10 mouse cellular contexts compared by ENCODE assay signal in the genomic region with DNA sequence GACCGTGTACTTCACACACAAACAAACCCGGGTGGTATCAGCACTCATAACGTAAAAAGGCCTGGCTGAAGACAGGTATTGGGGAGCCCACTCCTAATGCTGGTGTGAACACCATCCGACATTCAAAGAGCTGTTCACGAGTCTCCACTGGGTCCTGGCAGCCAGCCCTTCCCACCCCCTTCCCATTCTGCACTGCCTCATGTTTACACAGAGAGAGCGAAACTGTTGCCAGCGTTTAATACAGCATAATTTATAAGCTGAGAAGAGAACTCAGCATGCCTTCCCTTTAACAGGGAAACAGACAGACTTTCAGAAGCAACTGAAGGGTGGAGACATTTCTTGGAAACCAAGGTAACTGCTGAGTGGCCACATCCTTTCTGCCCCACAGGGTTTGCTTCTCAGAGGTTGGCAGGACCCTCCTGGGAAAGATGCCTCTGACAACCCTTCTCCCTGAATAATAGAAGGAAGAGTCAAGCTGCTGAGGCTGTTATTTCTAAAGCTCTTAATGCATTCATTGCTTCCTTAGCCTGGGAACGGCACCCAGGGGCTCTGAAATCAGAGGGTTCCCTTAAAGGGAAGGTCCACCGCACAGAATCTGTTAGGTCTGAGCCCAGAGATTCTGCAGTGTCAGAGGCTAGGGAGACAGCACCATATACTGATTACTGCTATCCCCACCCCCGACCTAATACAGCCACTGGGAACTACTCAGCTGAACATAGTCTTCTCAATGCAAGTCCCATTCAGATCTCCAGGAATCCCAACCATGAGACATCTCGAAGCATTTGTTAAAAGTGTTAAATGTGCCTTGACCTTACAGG.
DNase-seq lines count a peak whose midpoint lies in the region; ATAC-seq lines count a peak whose summit lies in the region.
"Had no signal": no experiment of that assay in that cellular context is flagged by ENCODE, and none has a peak within 500 bp of the region (broad histone marks: within the 10 kb centered on the region; RNA-seq: fewer than 3 reads in every experiment).

No protein-coding gene starts in this region.

- no peak for ATAC-seq in neural tube, embryonic 11.5 days (ENCODE audit: insufficient read depth, low FRiP score, low TSS enrichment)
- peak; percentile 92 for ATAC-seq in lung, embryonic 15.5 days (ENCODE audit: borderline replicate concordance, extremely low read depth, low FRiP score, low TSS enrichment)
- peak; percentile 47; the same call in 1 of the 2 replicates for ATAC-seq in stomach, embryonic 15.5 days (ENCODE audit: insufficient read depth, low FRiP score, low read depth)

- no peak overlapping the region for H3K4me3 ChIP-seq in neural tube, embryonic 11.5 days (ENCODE audit: low read depth, low read length)
- H3K4me3 ChIP-seq in lung, embryonic 15.5 days, result no peak overlapping the region
- H3K4me3 ChIP-seq in stomach, embryonic 15.5 days (replicated peaks), result no peak overlapping the region

- H3K9me3 ChIP-seq in neural tube, embryonic 11.5 days (ENCODE audit: control insufficient read depth, low read length), result no peaks in the 10 kb centered on the region
- no peaks in the 10 kb centered on the region for H3K9me3 ChIP-seq in lung, embryonic 15.5 days
- H3K9me3 ChIP-seq in stomach, embryonic 15.5 days, result no peaks in the 10 kb centered on the region

- H3K27ac ChIP-seq in neural tube, embryonic 11.5 days (ENCODE audit: low read depth, low read length), result no peak overlapping the region
- peak overlapping the region; percentile 60 for H3K27ac ChIP-seq in lung, embryonic 15.5 days
- peak overlapping the region; percentile 57 for H3K27ac ChIP-seq in stomach, embryonic 15.5 days
- H3K27ac ChIP-seq: macrophage had no signal

- peak; percentile 6 for DNase-seq in cerebellum, adult 11 months
- no peak for DNase-seq in cerebellum, adult 8-10 months
- DNase-seq in neural tube, embryonic 11.5 days (ENCODE audit: low spot score), result peak; percentile 16
- no peak for DNase-seq in neural tube, embryonic 10.5 days (ENCODE audit: extremely low spot score, low spot score)
- DNase-seq in adrenal gland, postnatal 4 days (ENCODE audit: low spot score in 2 of 2), result no peak
- no peak for DNase-seq in heart, postnatal 25 days (ENCODE audit: low spot score)
- DNase-seq: heart, postnatal 10 days had no signal

- H3K36me3 ChIP-seq in neural tube, embryonic 11.5 days (ENCODE audit: control insufficient read depth, insufficient read depth, low read length), result no peaks in the 10 kb centered on the region
- no peaks in the 10 kb centered on the region for H3K36me3 ChIP-seq in lung, embryonic 15.5 days
- no peaks in the 10 kb centered on the region for H3K36me3 ChIP-seq in stomach, embryonic 15.5 days

- no peaks in the 10 kb centered on the region; the same call in 1 of the 2 replicates for H3K4me1 ChIP-seq in neural tube, embryonic 11.5 days (ENCODE audit: control insufficient read depth, insufficient read depth, low read length)
- peaks cover 11% of the 10 kb centered on the region for H3K4me1 ChIP-seq in lung, embryonic 15.5 days
- peaks cover 8% of the 10 kb centered on the region; the same call in 1 of the 2 replicates for H3K4me1 ChIP-seq in stomach, embryonic 15.5 days

- intact Hi-C loops in heart, postnatal 25 days (cut with DNase I), result no loop called here

- no peak overlapping the region for H3K4me2 ChIP-seq in neural tube, embryonic 11.5 days (ENCODE audit: low read depth)
- peak overlapping the region; percentile 22; the same call in 1 of the 2 replicates for H3K4me2 ChIP-seq in lung, embryonic 15.5 days
- H3K4me2 ChIP-seq in stomach, embryonic 15.5 days, result no peak overlapping the region

- WGBS in neural tube, embryonic 11.5 days, result 65% methylated on average over 11 of the region's 11 CpGs
- 30% methylated on average over 11 of the region's 11 CpGs for WGBS in lung, embryonic 15.5 days
- 41% methylated on average over 11 of the region's 11 CpGs for WGBS in stomach, embryonic 15.5 days

- no peak overlapping the region for H3K9ac ChIP-seq in neural tube, embryonic 11.5 days (ENCODE audit: low read length)
- no peak overlapping the region; the same call in 1 of the 2 replicates for H3K9ac ChIP-seq in lung, embryonic 15.5 days
- no peak overlapping the region for H3K9ac ChIP-seq in stomach, embryonic 15.5 days

- H3K27me3 ChIP-seq in neural tube, embryonic 11.5 days (ENCODE audit: control insufficient read depth, insufficient read depth, low read length), result no peaks in the 10 kb centered on the region
- no peaks in the 10 kb centered on the region for H3K27me3 ChIP-seq in lung, embryonic 15.5 days
- H3K27me3 ChIP-seq in stomach, embryonic 15.5 days (replicated peaks), result no peaks in the 10 kb centered on the region

Comparison
In these comparisons a context has a peak if more than half of its experiments do, and no peak if none do; other contexts are left out.
1. DNase-seq: peak in cerebellum, adult 11 months (single experiment) and neural tube, embryonic 11.5 days (single experiment); none in cerebellum, adult 8-10 months (single experiment), neural tube, embryonic 10.5 days (single experiment), adrenal gland, postnatal 4 days (0 of 2) and heart, postnatal 25 days (single experiment).